Mouse (Mus musculus): Measurements from ENCODE around the gene Smarca4.

The Smarca4 gene

GRCm38 (mm10) chr9:21750370-21750769 is 134.4 kb downstream of the Smarca4 start:
- no peak for DNase-seq (ENCODE audit: low read depth, low spot score)

DNA sequence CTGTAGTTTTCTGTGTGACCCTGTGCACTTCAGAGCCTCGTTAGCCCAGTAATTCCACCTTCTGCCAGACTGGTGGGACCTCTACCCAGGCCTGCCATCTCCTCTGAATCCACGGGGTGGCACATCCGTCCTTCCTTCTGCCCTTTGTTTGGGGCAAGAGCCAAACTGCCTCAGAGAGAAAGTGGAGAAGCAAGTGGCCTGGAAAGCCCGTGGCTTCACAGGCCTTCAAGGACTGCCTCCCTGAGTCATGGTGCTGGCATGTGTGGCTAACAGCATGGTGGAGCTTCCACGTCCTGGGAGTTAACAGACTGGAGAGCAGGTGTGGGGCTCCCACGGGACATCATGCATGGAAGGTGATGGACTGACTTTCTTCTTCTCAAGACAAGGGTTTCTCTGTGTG is 135.4 kb downstream of the Smarca4 start:
- DNase-seq (ENCODE audit: low read depth, low spot score) = no peak

- no peak for DNase-seq (ENCODE audit: low read depth, low spot score)
Measured at GRCm38 (mm10) chr9:21752252-21752792, 136.4 kb downstream of the Smarca4 start.
